Mouse (Mus musculus) left cerebral cortex, adult 2 months (tissue): ENCODE results near the gene Xkr7. TPM values are rescaled to one million over a fixed set of nuclear protein-coding genes. Genes with fewer than 3 reads are reported as not detected.
A peak's percentile ranks its signal among the peaks of the same experiment; 100 is the strongest.

Experiments used
- DNase-seq, 2 experiments: peaks; one replicate each; pipeline ENCODE4 v3.0.0; 2021 to 2022; ENCODE audit warnings: low spot score in 2 of 2, mixed read lengths in 1 of 2; ENCODE audit errors: extremely low spot score in 1 of 2
- H3K27ac ChIP-seq: fragments of 200-600 bp; 2 replicates; pipeline ENCODE4 v1.8.1; 2022
- H3K4me3 ChIP-seq: fragments of 200-600 bp; 2 replicates; pipeline ENCODE4 v1.8.1; 2022
- CTCF ChIP-seq: fragments of 200-600 bp; IDR thresholded peaks from 2 replicates; pipeline ENCODE4 v1.8.1; 2022; ENCODE audit warnings: antibody characterized with exemption, mild to moderate bottlenecking, moderate library complexity
- intact Hi-C: fragments of 180-260 bp; cut with DNase I; formaldehyde crosslinking; loops from one replicate; pipeline ENCODE4 v1.15.1; 2025
- total RNA-seq, 2 experiments: library from RNA; stranded (reverse); gene quantifications; 2 replicates each; pipeline ENCODE4 v1.2.3; 2021

Gene Xkr7
- total RNA-seq, 2 experiments from 2014 or later = 5.0 to 5.3 TPM

DNA sequence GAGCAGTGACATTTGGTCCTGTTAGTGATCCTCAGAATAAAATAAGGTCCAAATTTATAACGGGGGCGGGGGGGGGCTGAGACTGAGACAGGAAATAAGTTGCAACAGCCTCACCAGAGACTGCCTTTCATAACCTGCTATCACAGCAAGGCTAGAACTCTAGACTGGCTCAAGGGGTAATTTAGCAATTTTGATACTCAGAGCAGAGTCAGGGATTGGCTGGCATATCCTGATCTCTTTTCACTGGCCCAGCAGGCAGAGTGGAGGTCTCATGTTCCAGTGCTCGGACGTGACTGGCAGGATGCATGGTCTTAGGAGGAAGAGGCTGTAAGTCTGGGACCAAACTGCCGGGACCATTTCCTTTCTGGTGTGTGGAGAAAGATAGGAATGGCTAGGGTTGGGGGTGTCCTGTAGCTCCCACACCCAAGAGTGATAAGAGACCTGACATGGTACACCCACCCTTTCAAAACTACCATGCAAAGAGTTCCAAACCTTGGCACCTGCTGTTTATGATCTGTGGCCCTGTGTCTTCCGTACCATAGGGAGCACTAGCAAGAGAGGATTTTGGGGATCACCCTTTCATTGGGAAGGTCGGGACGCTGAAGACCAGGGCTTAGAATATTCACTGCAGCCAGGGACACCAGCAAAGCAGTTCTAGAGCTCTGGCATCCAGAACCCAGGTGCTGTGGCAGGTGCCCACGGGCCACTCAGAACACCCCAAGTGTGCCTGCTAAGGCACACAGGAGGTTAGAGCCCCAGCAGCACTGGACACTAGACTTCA lies 32.7 kb downstream of the Xkr7 start:
- no peak overlapping the region for H3K4me3 ChIP-seq
- H3K27ac ChIP-seq = no peak overlapping the region
- TF ChIP-seq CTCF = no peak
- intact Hi-C loops = no loop called here
- no peak for DNase-seq

DNA sequence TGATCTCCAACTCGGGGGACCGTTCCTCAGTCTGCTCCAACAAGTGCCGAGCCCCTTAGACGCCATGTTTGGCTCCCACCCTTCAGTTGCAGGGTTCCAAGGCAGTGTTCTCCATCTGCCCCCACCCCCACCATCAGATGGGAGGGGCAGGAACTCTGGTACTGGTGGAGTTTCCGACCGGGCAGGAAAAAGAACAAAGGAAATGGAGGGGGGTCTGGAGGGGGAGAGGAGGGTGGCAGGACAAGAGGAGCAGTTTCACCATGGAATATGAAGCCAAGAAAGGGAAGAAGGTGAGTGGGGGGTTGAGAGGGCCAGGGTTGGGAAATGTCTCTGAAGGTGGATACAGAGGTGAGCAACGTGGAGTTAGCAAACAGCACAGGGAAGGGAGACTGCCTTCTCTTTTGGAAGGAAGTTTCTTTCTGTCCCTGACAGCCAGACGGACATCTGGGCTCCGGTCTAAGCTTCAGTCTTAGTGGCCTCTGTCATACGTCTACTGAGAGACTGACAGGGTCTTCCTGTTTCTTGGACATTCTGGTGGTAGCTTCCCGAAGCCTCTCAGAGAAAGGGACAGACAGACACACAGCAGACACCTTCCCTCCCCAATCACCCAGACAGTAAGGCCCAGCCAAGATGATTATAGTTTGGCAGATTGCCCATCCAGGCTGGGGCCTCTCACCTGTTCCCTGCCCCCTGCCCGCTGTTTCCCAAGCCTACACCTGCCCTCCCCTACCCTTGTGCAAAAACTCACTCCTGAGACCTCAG lies 34.3 kb downstream of the Xkr7 start, which contains the start of gene Ccm2l:
TSS of gene Ccm2l (plus strand) at position 209 of the 762 bp plus-strand sequence.
- DNase-seq = no peak
- no peak for TF ChIP-seq CTCF
- Histone ChIP-seq H3K4me3 (peak within 1 kb of the TSS; percentile 28), H3K27ac (peak within 1 kb of the TSS; percentile 63)
- intact Hi-C loops = no loop called here

DNA sequence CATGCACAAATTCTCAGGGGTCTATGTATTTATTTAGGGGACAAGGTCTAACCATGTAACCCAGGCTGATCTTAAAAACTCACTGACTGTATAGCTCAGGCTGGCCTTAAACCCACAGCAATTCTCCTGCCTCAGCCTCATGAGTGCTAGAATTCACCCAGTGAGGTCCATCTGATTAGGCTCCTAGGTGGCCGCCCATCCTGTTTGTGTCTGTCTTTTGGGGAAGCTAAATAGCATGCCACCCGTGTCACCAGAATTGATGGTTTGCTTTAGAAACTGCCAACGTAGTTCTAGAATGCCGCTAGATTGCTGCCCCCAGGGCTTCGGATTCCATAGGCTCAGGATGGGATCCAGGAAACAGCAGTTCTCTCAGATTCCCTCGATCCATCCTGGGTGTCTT lies 35.3 kb downstream of the Xkr7 start:
- TF ChIP-seq CTCF = no peak
- Histone ChIP-seq H3K27ac (0 out of 2 replicates have a peak overlapping the region, but pooled peaks have one; percentile 4), H3K4me3 (peak overlapping the region; percentile 1; the same call in 1 of the 2 replicates)

DNA sequence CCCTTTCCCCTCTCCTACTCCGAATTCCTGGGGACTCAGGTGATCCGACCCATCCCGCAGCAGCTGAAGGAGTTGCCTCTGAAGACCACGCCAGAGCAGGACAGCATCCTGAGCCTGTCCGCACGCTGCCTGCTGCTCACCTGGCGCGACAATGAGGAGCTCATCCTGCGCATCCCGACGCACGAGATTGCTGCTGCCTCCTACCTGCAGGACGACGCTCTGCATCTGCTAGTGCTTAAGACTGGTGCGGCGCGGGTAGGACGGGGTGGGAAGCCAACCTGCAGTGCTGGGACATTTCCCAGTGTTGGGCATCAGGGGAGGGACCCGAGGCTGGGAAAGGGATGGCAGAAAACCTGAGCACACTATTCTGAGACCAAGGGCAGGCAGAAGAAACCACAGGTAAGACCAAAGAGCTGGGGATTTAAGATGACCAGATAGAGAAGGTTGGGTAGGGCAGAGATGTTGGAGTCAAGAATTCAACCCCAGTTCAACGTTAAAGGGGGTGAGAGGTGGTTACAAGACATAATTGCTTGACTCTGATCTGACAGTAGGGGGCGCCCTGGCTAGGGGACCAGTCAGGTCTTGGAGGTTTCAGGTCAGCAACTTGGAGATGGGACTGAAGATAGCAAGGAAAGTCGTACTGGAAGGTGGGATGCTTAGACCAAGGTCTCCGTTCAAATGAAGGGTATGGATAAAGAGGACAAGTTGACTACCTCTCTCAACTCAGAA lies 39.3 kb downstream of the Xkr7 start:
- Histone ChIP-seq H3K4me3 (no peak overlapping the region), H3K27ac (no peak overlapping the region)
- DNase-seq = no peak
- intact Hi-C loops = no loop called here
- TF ChIP-seq CTCF = peak; percentile 48

More for the DNA sequence above, 35.3 kb downstream of the Xkr7 start:
- intact Hi-C loops = no loop called here
- no peak for DNase-seq

DNA sequence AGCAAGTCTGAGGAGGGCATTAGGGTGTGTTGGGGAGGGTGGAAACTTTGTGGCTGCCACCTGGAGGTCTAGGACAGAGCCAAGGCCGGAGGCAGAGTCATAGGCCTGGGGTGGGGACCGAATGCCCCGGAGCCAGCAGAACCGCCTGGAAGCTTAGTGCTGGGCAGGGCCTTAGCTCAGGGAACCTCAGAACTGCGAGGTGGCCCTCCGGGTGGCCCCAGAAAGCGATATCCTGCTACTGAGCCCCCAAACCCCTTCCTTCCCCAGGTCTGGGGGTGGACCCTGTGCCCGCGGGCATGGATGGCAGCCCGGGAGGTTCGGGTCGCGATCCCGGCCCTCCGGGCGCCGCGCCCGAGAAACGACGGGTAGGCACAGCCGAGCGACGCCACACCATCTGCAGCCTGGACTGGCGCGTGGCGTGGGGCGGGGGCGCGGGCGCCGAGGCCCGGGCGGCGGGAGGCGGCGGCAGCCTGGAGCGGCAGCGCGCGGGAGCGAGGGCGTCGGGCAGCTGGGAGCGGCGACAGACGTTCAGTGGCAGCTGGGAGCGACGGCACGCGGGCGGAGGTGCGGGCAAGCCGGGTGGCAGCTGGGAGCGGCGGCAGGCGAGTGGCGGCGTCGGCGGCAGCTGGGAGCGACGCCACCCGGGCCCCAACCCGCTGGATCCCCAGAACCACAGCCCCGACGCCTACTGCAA lies 40.0 kb downstream of the Xkr7 start:
- no peak for TF ChIP-seq CTCF
- intact Hi-C loops = no loop called here
- H3K27ac ChIP-seq = no peak overlapping the region
- H3K4me3 ChIP-seq = no peak overlapping the region
- DNase-seq = peak; percentile 57 to 73

DNA sequence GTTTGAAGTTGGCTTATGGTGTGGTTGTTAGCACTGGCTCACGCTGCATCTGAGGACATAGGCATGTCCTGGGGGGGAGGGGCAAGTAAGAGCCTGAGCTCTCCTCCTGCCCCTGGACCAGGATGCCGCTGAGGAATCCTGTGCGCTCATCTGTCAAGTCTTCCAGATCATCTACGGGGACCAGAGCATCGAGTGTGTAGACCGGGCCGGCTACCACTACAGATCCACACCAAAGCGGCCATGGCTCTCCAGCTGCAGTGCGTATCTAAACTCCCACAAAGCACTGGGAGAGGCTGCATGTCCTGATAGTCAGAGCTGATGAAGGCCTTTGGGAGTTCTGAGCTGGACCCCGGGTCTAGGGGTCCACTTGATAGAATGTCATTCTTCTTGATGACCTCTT lies 43.0 kb downstream of the Xkr7 start:
- no peak for TF ChIP-seq CTCF
- no peak overlapping the region for H3K4me3 ChIP-seq
- intact Hi-C loops = no loop called here
- no peak for DNase-seq
- H3K27ac ChIP-seq = no peak overlapping the region

DNA sequence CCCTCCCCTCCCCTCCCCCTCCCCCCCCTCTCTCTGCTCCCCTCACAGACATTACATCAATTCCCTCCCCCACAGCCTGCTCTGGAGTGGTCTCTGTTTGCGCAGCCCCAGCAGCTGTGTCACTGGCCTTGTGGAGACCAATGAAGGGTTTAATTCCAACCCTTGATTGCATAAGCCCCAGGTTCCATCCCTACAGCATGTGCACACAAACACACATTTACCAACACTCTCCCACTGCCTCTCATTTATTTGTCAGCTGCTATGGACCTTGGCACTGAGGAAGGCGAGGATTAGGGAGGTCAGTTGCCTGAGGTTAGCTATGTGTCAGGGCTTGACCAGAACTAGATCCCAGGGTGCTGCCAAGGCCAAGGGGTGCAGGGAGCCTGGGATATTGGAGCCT lies 44.3 kb downstream of the Xkr7 start:
- no peak overlapping the region for H3K27ac ChIP-seq
- DNase-seq = no peak
- TF ChIP-seq CTCF = no peak
- intact Hi-C loops = no loop called here
- H3K4me3 ChIP-seq = no peak overlapping the region

DNA sequence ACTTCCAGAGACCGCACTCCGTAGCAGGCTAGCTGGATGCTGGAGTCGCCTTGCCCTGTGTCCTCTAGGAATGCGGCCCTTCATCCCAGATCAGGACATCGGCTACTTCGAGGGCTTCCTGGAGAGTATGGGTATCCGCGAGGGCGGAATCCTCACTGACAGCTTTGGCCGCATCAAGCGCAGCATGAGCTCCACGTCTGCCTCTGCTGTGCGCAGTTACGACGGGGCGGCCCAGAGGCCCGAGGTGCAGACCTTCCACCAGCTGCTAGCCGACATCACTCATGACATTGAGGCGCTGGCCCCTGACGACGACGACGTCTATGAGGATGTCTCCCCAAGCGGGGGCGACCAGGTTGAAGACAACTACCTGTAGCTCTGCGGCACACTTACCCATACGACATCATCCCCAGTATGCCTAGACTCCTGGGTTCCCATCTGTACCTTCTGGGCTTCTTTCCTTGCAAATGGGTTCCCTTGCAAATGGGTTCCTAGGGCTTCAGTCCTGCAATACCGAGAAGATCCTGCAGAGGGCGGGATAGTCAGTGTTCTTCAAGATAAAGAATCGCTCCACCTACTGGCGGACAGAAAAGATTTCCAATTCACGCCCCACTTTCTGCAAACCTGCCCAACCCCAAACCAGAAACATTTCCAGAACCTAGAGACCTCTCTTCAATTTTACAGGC lies 49.3 kb downstream of the Xkr7 start:
- DNase-seq = peak; percentile 68 to 80
- intact Hi-C loops = loop anchor here (2.0 kb wide), 2 partner anchors 62 to 166 kb away; no protein-coding TSS in a partner anchor
- TF ChIP-seq CTCF = peak; percentile 90
- no peak overlapping the region for H3K4me3 ChIP-seq
- no peak overlapping the region for H3K27ac ChIP-seq

DNA sequence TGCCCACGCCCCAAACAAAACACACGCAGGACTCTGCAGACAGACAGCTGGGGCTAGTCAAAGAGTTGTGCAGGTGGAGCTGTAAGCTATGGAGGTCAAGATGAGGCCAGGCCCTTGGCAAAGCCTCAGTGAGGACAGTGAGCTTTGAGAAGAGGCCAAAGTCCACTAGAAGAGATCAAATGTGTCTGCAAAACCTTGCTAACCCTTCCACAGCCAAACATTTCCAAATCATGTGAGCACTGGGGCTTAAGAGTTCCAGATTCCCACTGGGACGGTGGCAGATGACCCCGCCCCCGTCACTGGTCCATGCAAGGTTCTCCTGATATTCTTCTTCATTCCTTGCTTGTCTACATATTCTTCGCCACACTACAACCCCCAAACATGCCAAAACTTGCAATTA lies 50.2 kb downstream of the Xkr7 start:
- no peak overlapping the region for H3K4me3 ChIP-seq
- DNase-seq = no peak
- H3K27ac ChIP-seq = no peak overlapping the region
- no peak for TF ChIP-seq CTCF
- intact Hi-C loops = loop anchor here (2.0 kb wide), 2 partner anchors 61 to 167 kb away; no protein-coding TSS in a partner anchor

DNA sequence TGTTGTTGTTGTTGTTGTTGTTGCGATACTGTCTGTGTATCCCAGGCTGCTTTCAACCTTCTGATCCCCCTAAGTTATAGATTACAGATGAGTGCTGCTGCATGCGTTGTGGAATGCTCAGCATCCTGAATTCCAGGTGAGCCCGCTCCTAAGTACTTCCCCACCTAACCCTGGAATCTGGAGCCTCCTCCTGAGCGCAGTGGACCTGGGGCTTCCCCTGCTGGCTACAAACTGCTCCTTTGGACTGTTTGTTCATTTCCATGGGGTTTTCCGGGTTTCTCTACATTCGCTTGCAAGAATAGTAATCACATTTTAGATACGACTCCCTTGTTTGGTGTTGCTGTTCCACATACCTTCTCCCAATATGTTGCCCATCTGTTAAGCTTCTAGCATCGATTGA lies 51.6 kb downstream of the Xkr7 start:
- DNase-seq = no peak
- no peak overlapping the region for H3K4me3 ChIP-seq
- intact Hi-C loops = no loop called here
- H3K27ac ChIP-seq = no peak overlapping the region
- no peak for TF ChIP-seq CTCF

DNA sequence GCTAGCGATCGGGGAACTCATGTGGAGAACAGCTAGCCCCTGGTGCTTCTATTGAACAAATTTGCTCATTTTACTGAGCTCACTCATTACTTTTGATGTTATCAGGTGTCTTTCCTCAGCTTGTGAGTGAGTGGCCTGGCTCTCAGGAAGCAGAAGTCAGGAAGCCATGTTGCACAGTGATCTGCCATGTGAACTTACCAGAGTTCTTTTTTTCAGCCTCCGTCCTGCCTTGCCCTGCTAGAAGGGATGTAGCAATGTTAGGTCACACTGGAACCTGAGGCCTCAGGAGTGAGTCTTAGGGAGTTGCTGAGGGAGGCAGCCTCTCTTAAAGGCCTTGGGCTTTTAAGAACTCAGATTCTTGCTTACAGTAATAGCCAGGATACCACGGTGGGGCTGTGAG lies 52.2 kb downstream of the Xkr7 start:
- DNase-seq = no peak
- no peak for TF ChIP-seq CTCF
- Histone ChIP-seq H3K4me3 (no peak overlapping the region), H3K27ac (no peak overlapping the region)
- intact Hi-C loops = no loop called here
